Mouse (Mus musculus) heart, embryonic 14.5 days (tissue): ENCODE results near the gene Mtch2. TPM values are rescaled to one million over a fixed set of nuclear protein-coding genes. Genes with fewer than 3 reads are reported as not detected.

ENCODE experiments used
- ATAC-seq: fragments of 200-750 bp; cut with Nextera tagmentation; 2 replicates; pipeline ENCODE4 v1.8.0; 2017; ENCODE audit warnings: low read depth, moderate TSS enrichment; ENCODE audit not compliant: insufficient number of reproducible peaks, insufficient read depth, low FRiP score
- H3K27ac ChIP-seq, 2 experiments: fragments of 200-500 bp in 1 of 2; fragments of 300-500 bp in 1 of 2; sonication (generic) in 1 of 2; replicated peaks in 1 of 2; 2 replicates each; pipeline ENCODE4 v1.5.1; 2012 to 2014; ENCODE audit warnings: low read depth in 2 of 2, low read length in 2 of 2, control low read depth in 1 of 2, mild to moderate bottlenecking in 1 of 2, mixed read lengths in 1 of 2; ENCODE audit not compliant: control insufficient read depth in 1 of 2, insufficient read depth in 1 of 2
- H3K27me3 ChIP-seq: fragments of 300-500 bp; sonication (generic); 2 replicates; pipeline ENCODE4 v1.6.1; 2014; ENCODE audit warnings: mild to moderate bottlenecking, low read length, control low read depth; ENCODE audit not compliant: control insufficient read depth, insufficient read depth
- H3K36me3 ChIP-seq: fragments of 300-500 bp; sonication (generic); 2 replicates; pipeline ENCODE4 v1.6.1; 2014; ENCODE audit warnings: mild to moderate bottlenecking, control low read depth, low read length, mixed read lengths; ENCODE audit not compliant: control insufficient read depth, insufficient read depth
- H3K4me1 ChIP-seq, 2 experiments: fragments of 200-500 bp in 1 of 2; fragments of 300-500 bp in 1 of 2; sonication (generic) in 1 of 2; 2 replicates each; pipeline ENCODE4 v1.6.1; 2012 to 2014; ENCODE audit warnings: low read length in 2 of 2, control low read depth in 1 of 2, mixed read lengths in 1 of 2; ENCODE audit not compliant: control insufficient read depth in 2 of 2, insufficient read depth in 2 of 2
- H3K4me2 ChIP-seq: fragments of 300-500 bp; sonication (generic); 2 replicates; pipeline ENCODE4 v1.6.1; 2014; ENCODE audit warnings: mild to moderate bottlenecking, low read length
- H3K4me3 ChIP-seq, 2 experiments: fragments of 200-500 bp in 1 of 2; fragments of 300-500 bp in 1 of 2; sonication (generic) in 1 of 2; 2 replicates each; pipeline ENCODE4 v1.5.1; 2012 to 2014; ENCODE audit warnings: low read length in 2 of 2, mild to moderate bottlenecking in 2 of 2, control low read depth in 1 of 2, low read depth in 1 of 2, moderate library complexity in 1 of 2; ENCODE audit not compliant: control insufficient read depth in 1 of 2, insufficient read depth in 1 of 2
- H3K9ac ChIP-seq: fragments of 300-500 bp; sonication (generic); 2 replicates; pipeline ENCODE4 v1.6.1; 2014; ENCODE audit warnings: mild to moderate bottlenecking, low read length
- H3K9me3 ChIP-seq: fragments of 300-500 bp; sonication (generic); 2 replicates; pipeline ENCODE4 v1.6.1; 2016; ENCODE audit warnings: low read length, control low read depth; ENCODE audit not compliant: control insufficient read depth
- WGBS: fragments of 180-500 bp; shearing (Covaris S2); extraction: QIAGEN DNeasy Blood & Tissue Kit; methylation state at CpG from one replicate; pipeline ENCODE4 v1.1.7; 2014; 5-methylcytosine and 5-hydroxymethylcytosine counted together
- polyA plus RNA-seq: library from polyadenylated mRNA; unstranded; fragments of >200 nt; fragmentation: Nextera tagmentation; extraction: Ambion mirVana; gene quantifications from 2 replicates; pipeline ENCODE4 v1.2.1, GENCODE M21; 2014

Gene Mtch2
- 277 and 286 TPM in 2 replicates for polyA plus RNA-seq

GRCm38 (mm10) chr2:90846955-90847680 is at the start of gene Mtch2:
Mtch2 (plus strand) TSS chr2:90847155.
- Histone ChIP-seq H3K9me3 (no peaks in the 10 kb centered on the region), H3K27me3 (no peaks in the 10 kb centered on the region), H3K36me3 (peaks cover 28% of the 10 kb centered on the region), H3K4me3 (peak within 1 kb of the TSS; percentile 84 to 96), H3K4me1 (peaks cover 5 to 20% of the 10 kb centered on the region in 2 experiments), H3K9ac (peak within 1 kb of the TSS; percentile 95), H3K4me2 (peak within 1 kb of the TSS; percentile 81), H3K27ac (peak within 1 kb of the TSS; percentile 86 to 89)
- WGBS = under 1% methylated on average over 67 of the region's 67 CpGs
- ATAC-seq = peak; percentile 97

- H3K9me3 ChIP-seq = no peaks in the 10 kb centered on the region
- no peak overlapping the region for H3K9ac ChIP-seq
- H3K27me3 ChIP-seq = no peaks in the 10 kb centered on the region
- H3K27ac ChIP-seq = no peak overlapping the region
- ATAC-seq = no peak
- H3K4me3 ChIP-seq = no peak overlapping the region
- no peaks in the 10 kb centered on the region for H3K4me1 ChIP-seq
- WGBS = 75% methylated on average over 6 of the region's 6 CpGs
- no peaks in the 10 kb centered on the region for H3K36me3 ChIP-seq
- no peak overlapping the region for H3K4me2 ChIP-seq
Measured at GRCm38 (mm10) chr2:90808241-90809126, 38.5 kb upstream of the Mtch2 start.

- no peak overlapping the region for H3K9ac ChIP-seq
- no peak overlapping the region for H3K4me2 ChIP-seq
- no peaks in the 10 kb centered on the region for H3K36me3 ChIP-seq
- no peaks in the 10 kb centered on the region for H3K4me1 ChIP-seq
- no peak for ATAC-seq
- H3K9me3 ChIP-seq = no peaks in the 10 kb centered on the region
- no peak overlapping the region for H3K4me3 ChIP-seq
- H3K27ac ChIP-seq = no peak overlapping the region
- WGBS = 71% methylated on average over 8 of the region's 8 CpGs
- no peaks in the 10 kb centered on the region for H3K27me3 ChIP-seq
Measured at GRCm38 (mm10) chr2:90810751-90811150, 36.2 kb upstream of the Mtch2 start.

- 76% methylated on average over 2 of the region's 2 CpGs for WGBS
- no peaks in the 10 kb centered on the region for H3K27me3 ChIP-seq
- H3K4me3 ChIP-seq = no peak overlapping the region
- H3K4me2 ChIP-seq = no peak overlapping the region
- H3K36me3 ChIP-seq = no peaks in the 10 kb centered on the region
- H3K27ac ChIP-seq = no peak overlapping the region
- ATAC-seq = no peak
- H3K9me3 ChIP-seq = no peaks in the 10 kb centered on the region
- no peak overlapping the region for H3K9ac ChIP-seq
- H3K4me1 ChIP-seq = no peaks in the 10 kb centered on the region
Measured at GRCm38 (mm10) chr2:90815266-90815665, 31.7 kb upstream of the Mtch2 start.

- H3K27me3 ChIP-seq = no peaks in the 10 kb centered on the region
- H3K9me3 ChIP-seq = no peaks in the 10 kb centered on the region
- no peak overlapping the region for H3K4me3 ChIP-seq
- H3K4me2 ChIP-seq = no peak overlapping the region
- no peak overlapping the region for H3K27ac ChIP-seq
- H3K4me1 ChIP-seq = no peaks in the 10 kb centered on the region
- no peaks in the 10 kb centered on the region for H3K36me3 ChIP-seq
- H3K9ac ChIP-seq = no peak overlapping the region
- no peak for ATAC-seq
- WGBS = 76% methylated on average over 4 of the region's 4 CpGs
Measured at GRCm38 (mm10) chr2:90816144-90816543, 30.8 kb upstream of the Mtch2 start.

- H3K9me3 ChIP-seq = no peaks in the 10 kb centered on the region
- no peaks in the 10 kb centered on the region for H3K4me1 ChIP-seq
- H3K36me3 ChIP-seq = no peaks in the 10 kb centered on the region
- no peak for ATAC-seq
- H3K27ac ChIP-seq = no peak overlapping the region
- H3K9ac ChIP-seq = no peak overlapping the region
- H3K27me3 ChIP-seq = no peaks in the 10 kb centered on the region
- H3K4me2 ChIP-seq = no peak overlapping the region
- 50% methylated on average over 3 of the region's 3 CpGs for WGBS
- H3K4me3 ChIP-seq = no peak overlapping the region
Measured at GRCm38 (mm10) chr2:90818710-90819109, 28.2 kb upstream of the Mtch2 start.

GRCm38 (mm10) chr2:90820894-90821293 is 26.1 kb upstream of the Mtch2 start:
- WGBS = 76% methylated on average over 3 of the region's 3 CpGs
- no peak overlapping the region for H3K9ac ChIP-seq
- no peak overlapping the region for H3K4me3 ChIP-seq
- no peaks in the 10 kb centered on the region for H3K4me1 ChIP-seq
- ATAC-seq = no peak
- no peak overlapping the region for H3K4me2 ChIP-seq
- no peak overlapping the region for H3K27ac ChIP-seq
- no peaks in the 10 kb centered on the region for H3K27me3 ChIP-seq
- H3K36me3 ChIP-seq = no peaks in the 10 kb centered on the region
- no peaks in the 10 kb centered on the region for H3K9me3 ChIP-seq
